Mouse (Mus musculus) hindlimb bud, embryonic 11.5 days (tissue): Measurements from ENCODE around the gene Olfr1294.

Source experiments
- DNase-seq: peaks from one replicate; pipeline ENCODE4 v3.0.0-alpha.2; 2012; ENCODE audit warnings: low read depth, low spot score; ENCODE audit errors: extremely low spot score

The Olfr1294 gene

DNA sequence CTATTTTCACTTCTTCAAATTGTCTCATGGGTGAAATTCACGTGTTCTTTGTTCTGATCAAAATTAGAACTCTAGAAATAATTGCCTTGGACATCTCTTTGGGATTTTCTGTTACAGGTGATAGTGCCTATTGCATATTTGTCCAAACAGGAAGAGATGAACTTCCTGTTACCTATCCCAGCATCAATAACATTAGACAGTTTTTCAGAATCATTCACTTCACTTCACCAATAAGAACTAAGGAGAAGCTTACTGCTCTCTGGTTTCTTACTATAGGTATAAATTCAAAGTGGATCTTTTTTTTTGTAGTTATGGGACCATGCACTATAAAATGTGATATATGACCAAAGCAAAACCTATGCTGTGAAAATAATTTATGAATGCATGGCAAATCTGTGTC, at the start of gene Olfr1294:
Gene Olfr1294 (minus strand): TSS at position 101 of the 400 bp plus-strand sequence.
- no peak for DNase-seq

DNA sequence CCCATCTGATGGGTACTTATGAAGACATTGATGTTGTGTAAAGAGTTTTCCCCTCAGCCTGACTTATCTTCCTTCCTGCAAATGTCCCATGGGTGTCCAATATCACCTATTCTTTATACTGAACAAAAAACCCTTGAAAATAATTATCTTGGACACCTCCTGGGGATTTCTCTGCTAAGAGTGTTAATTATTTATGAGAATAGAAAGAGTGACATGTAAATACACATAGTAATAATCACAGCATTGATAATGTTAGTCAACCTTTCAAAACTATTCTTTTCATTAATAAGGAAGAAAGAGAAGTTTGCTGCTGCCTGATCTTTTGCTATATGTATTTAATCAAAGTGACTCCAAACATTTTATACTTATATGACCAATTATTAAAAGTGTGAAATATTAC, 29.5 kb upstream of the Olfr1294 start, which contains the start of gene Olfr1295:
Gene Olfr1295 (minus strand): TSS at position 101 of the 400 bp plus-strand sequence.
- DNase-seq, result no peak

DNA sequence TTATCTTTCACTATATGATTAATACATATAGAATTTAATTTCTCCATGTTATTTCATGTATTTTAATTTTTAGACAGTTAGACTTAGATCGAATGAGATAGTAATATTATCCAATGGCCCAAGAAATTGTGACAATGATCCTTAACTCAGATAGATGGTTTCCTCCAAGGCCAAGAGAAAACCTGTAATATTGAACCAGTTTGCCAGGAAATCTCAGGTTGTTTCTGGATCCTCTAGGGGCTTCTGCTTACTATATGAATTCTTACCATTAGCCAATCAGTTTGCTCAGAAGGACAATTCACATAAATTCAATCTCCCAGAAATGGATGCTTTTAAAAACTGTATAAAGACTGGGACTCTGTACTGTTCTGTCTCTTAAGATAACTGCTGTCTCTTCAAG, 15.2 kb downstream of the Olfr1294 start, which contains the start of gene Olfr1293-ps:
Gene Olfr1293-ps (plus strand): TSS at position 301 of the 400 bp plus-strand sequence.
- no peak for DNase-seq

DNA sequence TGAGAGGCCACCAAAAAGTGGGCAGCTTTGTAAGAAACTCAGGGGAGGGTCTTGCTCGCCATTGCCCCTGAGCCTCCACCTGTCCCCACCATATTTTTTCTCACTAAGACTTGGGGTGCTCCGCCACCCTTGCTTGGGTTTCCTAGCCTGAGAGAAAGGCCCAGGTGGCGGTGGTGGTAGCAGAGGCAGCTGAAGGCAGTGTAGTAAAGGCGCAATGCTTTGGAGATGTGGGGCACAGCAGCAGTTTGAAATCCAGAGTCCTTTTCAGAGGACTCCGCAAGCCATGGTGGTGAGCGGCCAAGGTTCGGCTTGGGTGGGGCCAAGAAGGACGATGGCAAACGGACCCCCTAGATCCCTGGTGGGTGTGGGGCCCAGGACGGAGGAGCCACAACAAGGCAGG, 22.6 kb downstream of the Olfr1294 start:
- DNase-seq, result no peak

GRCm38 (mm10) chr2:111496880-111497279, 43.2 kb downstream of the Olfr1294 start, which contains the start of gene Olfr1291-ps1:
TSS of gene Olfr1291-ps1 (plus strand) at chr2:111497180.
- DNase-seq, result no peak

- DNase-seq, result no peak
These were observed 46.4 kb downstream of the Olfr1294 start, which contains the start of gene Olfr1290 for GRCm38 (mm10) chr2:111493729-111494128. TSS of gene Olfr1290 (minus strand) at chr2:111493829.
